ENCODE assay signal across 15 mouse cellular contexts in genomic region chr2:91460771-91461170, GRCm38 (mm10). TPM values are rescaled to one million over a fixed set of nuclear protein-coding genes. Genes with fewer than 3 reads are reported as not detected.
A peak's percentile ranks its signal among the peaks of the same experiment; 100 is the strongest.
DNase-seq lines count a peak whose midpoint lies in the region; ATAC-seq and TF ChIP-seq lines count a peak whose summit lies in the region.
"Had no signal": no experiment of that assay in that cellular context is flagged by ENCODE, and none has a peak within 500 bp of the region (broad histone marks: within the 10 kb centered on the region; RNA-seq: fewer than 3 reads in every experiment).

No protein-coding gene starts in this region.

- no peak for ATAC-seq in heart, embryonic 14.5 days (ENCODE audit: insufficient number of reproducible peaks, insufficient read depth, low FRiP score, low read depth)
- ATAC-seq in midbrain, embryonic 13.5 days, result no peak
- ATAC-seq in midbrain, postnatal 0 days (ENCODE audit: low FRiP score), result no peak
- ATAC-seq: inflammation-experienced regulatory T-cells, adult 6 months had no signal

- H3K4me3 ChIP-seq in heart, embryonic 14.5 days (ENCODE audit: control insufficient read depth in 1 of 2, insufficient read depth in 1 of 2, low read depth in 1 of 2, low read length in 2 of 2), result no peak overlapping the region
- H3K4me3 ChIP-seq in midbrain, embryonic 13.5 days (replicated peaks), result no peak overlapping the region
- H3K4me3 ChIP-seq in midbrain, postnatal 0 days (ENCODE audit: low read depth, low read length), result no peak overlapping the region

- 52% methylated on average over 7 of the region's 7 CpGs for WGBS in heart, embryonic 14.5 days
- 69% methylated on average over 7 of the region's 7 CpGs for WGBS in midbrain, embryonic 13.5 days
- 64% methylated on average over 7 of the region's 7 CpGs for WGBS in midbrain, postnatal 0 days

- H3K9me3 ChIP-seq in heart, embryonic 14.5 days (ENCODE audit: control insufficient read depth, low read length), result no peaks in the 10 kb centered on the region
- no peaks in the 10 kb centered on the region for H3K9me3 ChIP-seq in midbrain, embryonic 13.5 days
- no peaks in the 10 kb centered on the region for H3K9me3 ChIP-seq in midbrain, postnatal 0 days (ENCODE audit: low read length)

- peaks cover 24 to 44% of the 10 kb centered on the region in 2 experiments for H3K4me1 ChIP-seq in heart, embryonic 14.5 days (ENCODE audit: control insufficient read depth in 2 of 2, insufficient read depth in 2 of 2, low read length in 2 of 2)
- H3K4me1 ChIP-seq in midbrain, embryonic 13.5 days (replicated peaks), result peaks cover 64% of the 10 kb centered on the region
- H3K4me1 ChIP-seq in midbrain, postnatal 0 days (ENCODE audit: insufficient read depth, low read length), result peaks cover 11% of the 10 kb centered on the region; the same call in 1 of the 2 replicates

- H3K27ac ChIP-seq in heart, embryonic 14.5 days (replicated peaks in 1 of 2; ENCODE audit: control insufficient read depth in 1 of 2, insufficient read depth in 1 of 2, low read depth in 2 of 2, low read length in 2 of 2), result peak overlapping the region; percentile 57 to 82
- no peak overlapping the region for H3K27ac ChIP-seq in midbrain, embryonic 13.5 days
- H3K27ac ChIP-seq in midbrain, postnatal 0 days (ENCODE audit: low read depth, low read length), result no peak overlapping the region

- no peak for TF ChIP-seq CTCF in midbrain, postnatal 0 days (IDR thresholded peaks at IDR 0.05)

- intact Hi-C loops in gastrocnemius, postnatal 14 days (cut with DNase I; ENCODE audit: low total_unique reads), result no loop called here

- no peak overlapping the region for H3K9ac ChIP-seq in heart, embryonic 14.5 days (ENCODE audit: low read length)
- no peak overlapping the region for H3K9ac ChIP-seq in midbrain, embryonic 13.5 days (replicated peaks)
- H3K9ac ChIP-seq in midbrain, postnatal 0 days (replicated peaks; ENCODE audit: low read length, poor library complexity, severe bottlenecking), result no peak overlapping the region

- peak overlapping the region; percentile 43; the same call in 1 of the 2 replicates for H3K4me2 ChIP-seq in heart, embryonic 14.5 days (ENCODE audit: low read length)
- peak overlapping the region; percentile 43 for H3K4me2 ChIP-seq in midbrain, embryonic 13.5 days (replicated peaks)
- H3K4me2 ChIP-seq in midbrain, postnatal 0 days (ENCODE audit: low read depth, low read length, poor library complexity, severe bottlenecking), result no peak overlapping the region

- peak; percentile 72 for DNase-seq in gastrocnemius, adult 18-20 months (ENCODE audit: low spot score)
- no peak for DNase-seq in gastrocnemius, postnatal 14 days
- DNase-seq in heart, adult 18-20 months, result no peak
- DNase-seq in midbrain, postnatal 0 days (ENCODE audit: low spot score), result no peak
- no peak for DNase-seq in ovary, postnatal 14 days (ENCODE audit: low spot score)
- no peak for DNase-seq in adrenal gland, postnatal 4 days (ENCODE audit: low spot score in 2 of 2)
- DNase-seq: B cell, adult 2 months; cerebellum, adult 11 months; kidney, postnatal 10 days; layer of hippocampus, adult 9-11 months; lung, adult 2 months; thymus, adult 2 months had no signal

- no peaks in the 10 kb centered on the region for H3K36me3 ChIP-seq in heart, embryonic 14.5 days (ENCODE audit: control insufficient read depth, insufficient read depth, low read length)
- no peaks in the 10 kb centered on the region for H3K36me3 ChIP-seq in midbrain, embryonic 13.5 days
- H3K36me3 ChIP-seq in midbrain, postnatal 0 days (ENCODE audit: insufficient read depth, low read length), result no peaks in the 10 kb centered on the region

- H3K27me3 ChIP-seq in heart, embryonic 14.5 days (ENCODE audit: control insufficient read depth, insufficient read depth, low read length), result no peaks in the 10 kb centered on the region
- H3K27me3 ChIP-seq in midbrain, embryonic 13.5 days, result peaks cover 13% of the 10 kb centered on the region; the same call in 1 of the 2 replicates
- H3K27me3 ChIP-seq in midbrain, postnatal 0 days (ENCODE audit: insufficient read depth, low read length), result peaks cover 4% of the 10 kb centered on the region; the same call in 1 of the 2 replicates

RNA-seq across cellular contexts. Expression of gene Lrp4, which starts 3.5 kb away (rescaled TPM):
- total RNA-seq in gastrocnemius, adult 18-20 months (2021), result 1 to 10 TPM; 8.8 to 9.6 TPM
- 10 to 100 TPM; 13.9 to 15.4 TPM for total RNA-seq in gastrocnemius, postnatal 14 days (2021)
- 3.5 and 3.8 TPM in 2 replicates for polyA plus RNA-seq in heart, embryonic 14.5 days (2014; fragmentation: Nextera tagmentation; extraction: Ambion mirVana)
- total RNA-seq in heart, adult 18-20 months (2021), result 10 to 100 TPM in 1 of 2 experiments, 1 to 10 TPM in 1; 9.4 to 10.4 TPM
- 7.1 and 10.2 TPM in 2 replicates for polyA plus RNA-seq in midbrain, embryonic 13.5 days (2015; fragmentation: Nextera tagmentation; extraction: Ambion mirVana)
- 17.1 and 19.2 TPM in 2 replicates for total RNA-seq in midbrain, postnatal 0 days (2014; rRNA removed)
- polyA plus RNA-seq in midbrain, postnatal 0 days (2015; fragmentation: Nextera tagmentation; extraction: Ambion mirVana), result 3.4 TPM in 2 replicates
- total RNA-seq in adrenal gland, postnatal 4 days (2021), result 10 to 100 TPM; 10.9 to 14.2 TPM

RNA-seq across cellular contexts. Expression of gene 1110051M20Rik, which starts 16.3 kb away (rescaled TPM):
- 10 to 100 TPM; 14.4 to 21.7 TPM for total RNA-seq in gastrocnemius, adult 18-20 months (2021)
- 10 to 100 TPM; 11.3 to 13.2 TPM for total RNA-seq in gastrocnemius, postnatal 14 days (2021)
- 42.1 and 46.3 TPM in 2 replicates for polyA plus RNA-seq in heart, embryonic 14.5 days (2014; fragmentation: Nextera tagmentation; extraction: Ambion mirVana)
- 10 to 100 TPM in 1 of 2 experiments, 1 to 10 TPM in 1; 7.7 to 14.7 TPM for total RNA-seq in heart, adult 18-20 months (2021)
- 147 and 165 TPM in 2 replicates for polyA plus RNA-seq in midbrain, embryonic 13.5 days (2015; fragmentation: Nextera tagmentation; extraction: Ambion mirVana)
- 146 and 158 TPM in 2 replicates for total RNA-seq in midbrain, postnatal 0 days (2014; rRNA removed)
- polyA plus RNA-seq in midbrain, postnatal 0 days (2015; fragmentation: Nextera tagmentation; extraction: Ambion mirVana), result 171 and 172 TPM in 2 replicates
- total RNA-seq in adrenal gland, postnatal 4 days (2021), result 10 to 100 TPM; 24.7 to 30.2 TPM

Comparison
In these comparisons a context has a peak if more than half of its experiments do, and no peak if none do; other contexts are left out.
1. H3K27ac ChIP-seq: peak in heart, embryonic 14.5 days (2 of 2); none in midbrain, embryonic 13.5 days (single experiment) and midbrain, postnatal 0 days (single experiment).